Mouse (Mus musculus): ENCODE data around the gene Junb. TPM values are rescaled to one million over a fixed set of nuclear protein-coding genes. Genes with fewer than 3 reads are reported as not detected.

The Junb gene
- polyA plus RNA-seq, 1 experiment, result 19.2 TPM

GRCm38 (mm10) chr8:84984294-84985048 is 6.0 kb upstream of the Junb start:
- Histone ChIP-seq H3K4me1 (ENCODE audit: control insufficient read depth, insufficient read depth, low read length) (peaks cover 45% of the 10 kb centered on the region), H3K27ac (ENCODE audit: insufficient read depth, low read depth, low read length) (peak overlapping the region; percentile 84), H3K36me3 (ENCODE audit: control insufficient read depth, insufficient read depth, low read length) (no peaks in the 10 kb centered on the region), H3K27me3 (replicated peaks; ENCODE audit: control insufficient read depth, insufficient read depth, low read length) (no peaks in the 10 kb centered on the region), H3K4me3 (ENCODE audit: insufficient read depth, low read depth, low read length) (no peak overlapping the region)
- 4% methylated on average over 16 of the region's 16 CpGs for WGBS
- TF ChIP-seq CTCF (conservative IDR thresholded peaks at IDR 0.05; ENCODE audit: insufficient read depth, insufficient read length, low read depth, low read length) (no peak), POLR2A (IDR thresholded peaks at IDR 0.05; ENCODE audit: low read depth, low read length) (no peak)
- DNase-seq, result peak; percentile 80

DNA sequence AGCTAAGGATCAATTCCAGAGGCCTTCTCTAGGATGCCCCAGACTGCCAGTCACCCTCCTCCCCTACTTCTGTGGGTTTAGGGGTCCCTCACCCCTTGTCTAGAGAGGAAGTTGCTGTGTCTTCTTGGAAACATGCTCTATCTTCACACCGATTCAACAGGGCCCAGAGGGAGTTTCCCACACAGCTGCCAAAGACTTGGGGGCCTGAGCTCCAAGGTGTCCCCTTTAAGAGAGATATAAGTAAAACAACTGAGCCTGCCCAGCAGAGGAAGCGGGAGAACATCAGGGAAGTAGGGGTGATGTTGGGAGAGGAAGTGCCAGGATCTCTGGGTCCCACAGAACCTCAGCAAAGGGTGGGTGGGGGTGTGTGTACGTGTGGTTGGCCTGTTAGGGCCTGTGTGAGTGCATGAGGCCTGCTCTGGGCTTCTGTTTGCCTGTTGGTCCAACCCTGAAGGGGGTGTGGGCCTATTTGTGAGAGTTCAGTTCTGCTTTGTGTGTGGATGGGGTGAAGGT is 4.0 kb upstream of the Junb start:
- TF ChIP-seq CTCF (conservative IDR thresholded peaks at IDR 0.05; ENCODE audit: insufficient read depth, insufficient read length, low read depth, low read length), result no peak
- TF ChIP-seq POLR2A (IDR thresholded peaks at IDR 0.05; ENCODE audit: low read depth, low read length), result no peak
- H3K4me1 ChIP-seq (ENCODE audit: control insufficient read depth, insufficient read depth, low read length), result peaks cover 49% of the 10 kb centered on the region
- peak overlapping the region; percentile 98 for H3K27ac ChIP-seq (ENCODE audit: insufficient read depth, low read depth, low read length)
- no peak overlapping the region for H3K4me3 ChIP-seq (ENCODE audit: insufficient read depth, low read depth, low read length)
- no peak for DNase-seq
- H3K27me3 ChIP-seq (replicated peaks; ENCODE audit: control insufficient read depth, insufficient read depth, low read length), result no peaks in the 10 kb centered on the region
- no peaks in the 10 kb centered on the region for H3K36me3 ChIP-seq (ENCODE audit: control insufficient read depth, insufficient read depth, low read length)
- WGBS, result 45% methylated on average over 3 of the region's 3 CpGs

- Histone ChIP-seq H3K4me3 (ENCODE audit: insufficient read depth, low read depth, low read length) (no peak overlapping the region), H3K4me1 (ENCODE audit: control insufficient read depth, insufficient read depth, low read length) (peaks cover 49% of the 10 kb centered on the region), H3K27me3 (replicated peaks; ENCODE audit: control insufficient read depth, insufficient read depth, low read length) (no peaks in the 10 kb centered on the region), H3K27ac (ENCODE audit: insufficient read depth, low read depth, low read length) (peak overlapping the region; percentile 98), H3K36me3 (ENCODE audit: control insufficient read depth, insufficient read depth, low read length) (no peaks in the 10 kb centered on the region)
- DNase-seq, result peak; percentile 72
- no peak for TF ChIP-seq CTCF (conservative IDR thresholded peaks at IDR 0.05; ENCODE audit: insufficient read depth, insufficient read length, low read depth, low read length)
- TF ChIP-seq POLR2A (IDR thresholded peaks at IDR 0.05; ENCODE audit: low read depth, low read length), result no peak
- 47% methylated on average over 15 of the region's 15 CpGs for WGBS
These were observed 3.4 kb upstream of the Junb start for GRCm38 (mm10) chr8:84981644-84982498.

DNA sequence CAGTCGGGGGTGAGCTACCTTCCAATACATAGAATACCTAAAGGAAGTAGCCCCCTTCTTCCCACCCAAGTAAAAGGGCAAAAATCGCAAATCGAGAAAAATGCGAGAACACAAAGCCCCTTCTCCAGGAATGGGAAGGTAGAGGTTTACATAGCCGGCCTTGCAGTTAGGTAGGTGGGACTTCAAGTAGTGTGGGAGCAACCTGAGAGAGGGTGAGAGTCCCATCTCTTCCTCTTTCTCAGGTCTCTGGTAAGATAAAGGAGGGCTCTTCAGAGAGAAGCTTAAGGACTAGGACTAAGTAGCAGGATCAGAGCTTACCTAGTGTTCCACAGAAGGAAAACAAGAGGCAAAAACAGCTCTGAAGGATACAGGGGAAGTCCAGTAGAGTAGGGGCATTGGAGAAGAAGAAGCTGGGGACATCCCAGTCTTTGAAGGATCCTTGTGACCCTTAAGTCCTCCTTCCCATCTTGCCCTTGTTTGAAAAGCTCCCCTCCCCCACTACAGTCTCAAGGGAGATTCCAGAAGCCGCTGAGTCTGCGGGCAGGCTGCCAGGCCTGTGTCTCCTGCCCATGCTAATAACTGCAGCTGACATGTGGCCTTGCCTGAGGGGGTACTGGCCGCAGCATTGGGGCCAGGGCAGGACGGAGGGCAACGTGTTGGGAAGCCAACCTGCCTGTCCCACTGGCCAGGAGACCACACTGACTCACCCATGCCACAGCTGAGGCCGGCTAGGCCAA is 2.3 kb upstream of the Junb start:
- peaks cover 47% of the 10 kb centered on the region for H3K4me1 ChIP-seq (ENCODE audit: control insufficient read depth, insufficient read depth, low read length)
- no peak for TF ChIP-seq CTCF (conservative IDR thresholded peaks at IDR 0.05; ENCODE audit: insufficient read depth, insufficient read length, low read depth, low read length)
- TF ChIP-seq POLR2A (IDR thresholded peaks at IDR 0.05; ENCODE audit: low read depth, low read length), result no peak
- H3K27ac ChIP-seq (ENCODE audit: insufficient read depth, low read depth, low read length), result peak overlapping the region; percentile 98
- H3K27me3 ChIP-seq (replicated peaks; ENCODE audit: control insufficient read depth, insufficient read depth, low read length), result no peaks in the 10 kb centered on the region
- peak; percentile 98 for DNase-seq
- peak overlapping the region; percentile 30; the same call in 1 of the 2 replicates for H3K4me3 ChIP-seq (ENCODE audit: insufficient read depth, low read depth, low read length)
- no peaks in the 10 kb centered on the region for H3K36me3 ChIP-seq (ENCODE audit: control insufficient read depth, insufficient read depth, low read length)
- WGBS, result 10% methylated on average over 11 of the region's 11 CpGs

GRCm38 (mm10) chr8:84979599-84980421 is 1.3 kb upstream of the Junb start:
- no peaks in the 10 kb centered on the region for H3K36me3 ChIP-seq (ENCODE audit: control insufficient read depth, insufficient read depth, low read length)
- TF ChIP-seq CTCF (conservative IDR thresholded peaks at IDR 0.05; ENCODE audit: insufficient read depth, insufficient read length, low read depth, low read length) (no peak), POLR2A (IDR thresholded peaks at IDR 0.05; ENCODE audit: low read depth, low read length) (peak; percentile 22)
- under 1% methylated on average over 42 of the region's 42 CpGs for WGBS
- DNase-seq, result peak; percentile 98
- peak overlapping the region; percentile 98 for H3K27ac ChIP-seq (ENCODE audit: insufficient read depth, low read depth, low read length)
- H3K4me3 ChIP-seq (ENCODE audit: insufficient read depth, low read depth, low read length), result peak overlapping the region; percentile 30
- no peaks in the 10 kb centered on the region for H3K27me3 ChIP-seq (replicated peaks; ENCODE audit: control insufficient read depth, insufficient read depth, low read length)
- peaks cover 48% of the 10 kb centered on the region for H3K4me1 ChIP-seq (ENCODE audit: control insufficient read depth, insufficient read depth, low read length)
